Mouse (Mus musculus) T-cell, adult 2 months (primary cell): ENCODE measurements around the gene Cep112.

Experiments used
- DNase-seq: peaks from one replicate; pipeline ENCODE4 v3.0.0; 2022; ENCODE audit warnings: low spot score

The Cep112 gene

DNA sequence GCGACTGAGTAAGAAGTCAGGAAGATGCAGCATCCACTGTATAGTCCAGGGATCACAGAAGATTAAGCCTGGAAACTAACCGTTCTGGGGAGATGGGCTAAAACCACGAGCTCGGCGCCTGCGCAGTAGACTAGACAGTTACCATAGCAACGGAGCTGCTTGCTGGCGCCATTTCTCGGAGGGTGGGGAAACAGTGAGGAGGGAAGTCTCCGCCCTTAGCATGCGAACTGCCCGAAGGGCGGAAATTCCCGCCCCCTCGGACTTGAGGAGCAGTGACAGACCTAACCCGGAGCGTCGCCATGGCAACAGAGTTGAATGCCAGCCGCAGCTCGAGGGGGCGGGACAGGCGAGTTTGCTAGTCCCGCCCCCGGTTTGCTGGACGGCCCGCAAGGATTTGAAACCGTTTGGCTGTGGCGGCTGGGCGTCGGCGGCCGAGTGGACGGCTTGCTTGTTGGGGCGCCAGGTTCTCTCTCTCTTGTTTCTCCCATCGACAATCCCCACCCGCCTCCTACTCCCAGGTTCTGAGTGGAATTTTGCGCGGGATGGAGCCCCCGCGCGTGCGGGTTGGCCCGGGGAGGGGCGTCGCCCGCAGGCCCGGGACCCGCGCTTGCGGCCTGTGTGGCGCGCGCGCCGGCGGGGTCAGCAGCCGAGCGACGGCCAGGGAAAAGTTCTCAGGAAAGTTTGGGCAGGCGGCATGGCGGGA, at the start of gene Cep112:
TSS of gene Cep112 (plus strand) at position 304 of the 703 bp plus-strand sequence.
- DNase-seq, result peak; percentile 88

DNA sequence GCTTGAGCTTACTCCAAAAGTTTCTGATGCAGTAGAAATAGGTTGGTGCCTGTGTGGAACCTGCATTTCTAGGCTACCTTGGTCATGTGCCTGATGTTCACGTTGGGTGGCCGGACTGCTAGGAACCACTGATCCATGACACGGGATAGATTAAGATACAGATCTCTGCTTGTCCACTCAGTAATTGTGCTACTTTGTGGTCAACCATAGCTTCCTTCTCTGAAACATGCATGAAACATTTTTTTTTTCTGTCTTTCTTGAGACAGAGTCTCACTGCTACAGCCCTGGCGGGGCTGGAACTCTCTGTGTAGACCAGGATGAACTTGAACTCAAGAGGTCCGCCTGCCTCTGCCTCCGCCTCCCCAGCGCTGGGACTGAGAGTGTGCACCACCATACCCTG, 48.2 kb upstream of the Cep112 start:
- DNase-seq, result no peak

DNA sequence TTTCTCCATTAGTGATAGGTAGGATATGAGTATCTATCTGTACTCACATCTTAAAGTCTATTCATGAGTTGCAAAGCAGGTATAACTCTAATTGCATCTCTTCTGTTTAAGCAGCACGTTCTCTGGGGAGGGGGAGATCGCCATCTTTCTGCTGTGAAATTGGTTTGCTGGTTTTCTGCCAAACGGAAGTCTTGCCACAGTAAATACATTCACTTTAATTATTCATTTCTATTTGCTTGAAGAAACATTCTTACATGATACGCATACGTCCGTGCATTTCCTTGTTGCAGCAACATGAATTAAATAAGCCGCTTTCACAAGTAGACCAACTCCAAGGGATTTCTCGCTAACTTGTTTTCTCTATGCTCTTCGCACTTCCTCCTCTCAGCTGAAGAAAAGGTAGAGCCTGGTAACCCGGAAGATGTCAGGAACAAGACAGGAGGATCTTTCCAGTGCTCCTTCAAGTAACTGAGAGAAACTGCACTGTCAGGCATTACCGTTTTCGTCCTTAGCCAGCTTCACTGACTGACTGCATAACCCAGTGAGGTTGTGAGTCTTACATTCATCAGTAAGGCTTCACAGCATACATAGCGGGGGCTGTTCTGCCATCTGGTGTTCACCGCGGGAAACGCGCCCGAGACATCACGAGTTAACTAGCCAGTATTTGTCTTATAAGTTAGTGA, 47.2 kb upstream of the Cep112 start:
- DNase-seq, result peak; percentile 70

- DNase-seq, result no peak
These were observed 46.6 kb upstream of the Cep112 start for GRCm38 (mm10) chr11:108378363-108378751.

DNA sequence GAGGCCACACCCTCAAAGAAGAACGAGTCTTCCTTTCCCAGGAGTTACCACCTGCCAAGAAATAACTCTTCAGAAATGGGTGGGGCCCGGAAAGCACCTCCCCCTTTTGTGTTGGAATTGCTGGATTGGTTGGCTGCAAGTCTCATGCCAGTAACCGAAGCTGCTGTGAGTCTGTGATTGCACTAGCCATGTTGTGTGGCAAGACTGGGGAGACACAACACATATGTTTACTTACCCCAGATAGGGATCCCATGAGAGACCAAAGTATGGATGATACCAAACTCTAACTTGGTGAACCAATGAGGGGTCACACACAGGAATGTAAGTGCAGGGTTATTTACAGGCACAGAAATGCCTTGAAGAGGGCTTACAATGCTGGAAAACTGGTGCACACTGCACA, 42.3 kb upstream of the Cep112 start:
- DNase-seq, result no peak

DNA sequence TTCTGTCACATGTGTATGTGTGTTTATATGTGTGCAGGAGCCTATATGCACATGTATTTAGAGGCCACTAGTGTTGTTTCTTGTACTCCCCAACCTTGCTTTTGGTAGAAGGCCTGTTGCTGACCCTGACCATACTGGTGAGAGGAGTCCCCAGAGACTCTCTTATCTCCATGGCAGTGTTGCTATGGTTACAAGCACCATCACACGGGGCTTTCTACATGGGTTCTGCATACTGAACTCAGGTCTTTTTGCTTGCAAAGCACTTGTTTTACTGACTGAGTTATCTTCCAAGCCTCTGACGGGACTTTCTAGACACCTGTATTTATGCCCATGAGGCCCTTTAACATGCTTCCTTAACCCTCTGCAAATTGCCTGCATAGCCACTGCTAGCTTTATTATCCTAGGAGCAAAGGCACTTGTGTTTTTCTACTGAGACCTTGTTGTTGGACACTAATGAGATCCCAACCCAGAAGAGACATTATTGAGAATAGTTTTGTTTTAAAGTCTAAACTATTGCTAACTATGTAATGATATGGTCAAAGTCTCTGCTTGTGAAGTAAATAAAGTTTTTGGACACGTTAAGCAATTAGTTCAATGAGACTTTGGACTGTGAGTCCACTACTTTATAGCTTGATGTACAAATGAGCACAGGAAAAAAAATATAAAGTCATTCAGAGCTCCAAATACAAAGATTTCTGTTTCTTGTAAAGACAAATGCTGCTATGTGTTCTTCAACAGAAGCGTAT, 39.9 kb upstream of the Cep112 start:
- no peak for DNase-seq

DNA sequence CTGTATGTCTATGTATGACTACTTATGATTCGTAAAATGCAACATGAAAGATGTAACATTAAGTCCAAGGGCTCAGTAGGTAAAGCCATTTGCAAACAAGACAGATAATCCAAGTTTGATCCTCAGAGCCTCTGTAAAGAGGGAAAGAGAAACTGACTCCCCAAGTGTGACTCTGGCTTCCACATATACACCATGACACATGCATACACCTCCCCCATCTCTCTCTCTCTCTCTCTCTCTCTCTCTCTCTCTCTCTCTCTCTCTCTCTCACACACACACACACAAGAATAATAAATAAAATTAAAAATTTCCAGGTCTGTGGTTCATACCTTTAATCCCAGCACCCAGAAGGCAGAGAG, 39.3 kb upstream of the Cep112 start:
- DNase-seq, result no peak

DNA sequence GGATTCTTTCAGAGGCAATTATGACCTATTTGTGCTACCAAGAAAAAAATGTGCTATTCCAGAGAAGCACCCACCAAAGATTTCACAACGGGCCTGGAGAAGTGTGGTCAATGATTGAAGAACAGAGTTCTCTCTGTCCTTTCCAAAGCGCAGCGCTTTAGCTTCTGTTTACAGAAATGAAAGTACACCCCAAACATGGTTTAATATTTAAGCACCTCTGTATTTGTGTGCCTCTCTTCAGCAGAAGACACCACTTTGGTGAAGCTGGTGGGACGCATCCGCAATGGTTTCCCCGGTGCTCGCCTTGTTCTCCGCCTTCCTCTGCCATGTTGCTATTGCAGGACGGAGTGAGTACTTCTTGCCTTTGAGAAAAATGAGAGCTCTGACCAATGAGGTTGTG, 29.9 kb upstream of the Cep112 start:
- no peak for DNase-seq

DNA sequence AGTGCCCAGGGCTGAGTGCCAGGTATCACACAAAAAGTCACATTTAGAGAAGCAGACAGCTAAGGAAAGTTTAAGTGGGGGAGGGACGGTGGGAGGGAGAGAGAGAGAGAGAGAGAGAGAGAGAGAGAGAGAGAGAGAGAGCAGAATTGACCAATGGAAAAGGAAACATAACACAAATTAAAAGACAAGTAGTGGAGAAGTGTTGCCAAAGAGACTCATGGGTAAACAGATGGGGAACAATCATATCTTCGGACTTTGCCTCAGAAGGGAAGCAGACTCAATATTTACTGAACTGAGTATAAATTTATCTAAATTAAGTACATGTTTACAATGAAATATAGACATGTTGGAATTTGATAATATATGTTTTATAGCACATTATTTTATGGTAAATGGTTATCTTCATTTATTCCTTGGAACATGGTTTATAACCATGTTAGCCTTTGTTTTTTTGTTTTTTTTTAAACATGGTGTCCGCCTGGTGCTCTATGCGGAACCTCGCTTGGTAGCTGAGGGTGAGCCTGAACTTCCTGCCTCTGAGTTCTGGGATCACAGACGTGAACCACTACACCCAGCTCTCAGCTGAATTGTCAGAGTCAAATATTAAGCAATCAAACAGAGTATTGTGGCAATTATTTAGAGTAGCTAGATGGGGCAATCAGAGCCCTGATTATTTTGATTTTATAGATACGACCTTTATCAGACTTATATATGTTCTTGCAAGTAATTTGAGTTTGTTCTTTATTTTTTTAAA, 28.7 kb upstream of the Cep112 start:
- DNase-seq, result no peak

- DNase-seq, result no peak
These were observed 14.9 kb upstream of the Cep112 start for GRCm38 (mm10) chr11:108409876-108410644.

- DNase-seq, result no peak
These were observed 8.6 kb upstream of the Cep112 start for GRCm38 (mm10) chr11:108416360-108416759.

DNA sequence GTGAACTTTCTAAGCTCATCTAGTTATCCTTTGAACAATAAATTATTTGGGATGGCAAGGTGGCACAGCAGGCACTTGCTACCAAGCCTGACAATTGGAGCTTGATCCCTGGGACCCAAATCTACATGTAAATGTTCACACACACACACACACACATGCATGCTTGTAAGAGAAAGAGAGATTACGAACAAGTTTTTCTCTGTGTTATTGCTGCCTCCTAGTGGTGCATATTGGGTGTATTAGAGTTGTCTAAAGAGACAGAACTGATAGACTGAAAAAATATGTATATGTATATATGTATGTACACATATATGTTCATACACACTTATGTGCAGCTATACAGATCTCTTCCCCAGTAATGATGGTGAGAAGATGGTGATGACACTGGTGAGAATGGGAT, 6.5 kb upstream of the Cep112 start:
- DNase-seq, result no peak

DNA sequence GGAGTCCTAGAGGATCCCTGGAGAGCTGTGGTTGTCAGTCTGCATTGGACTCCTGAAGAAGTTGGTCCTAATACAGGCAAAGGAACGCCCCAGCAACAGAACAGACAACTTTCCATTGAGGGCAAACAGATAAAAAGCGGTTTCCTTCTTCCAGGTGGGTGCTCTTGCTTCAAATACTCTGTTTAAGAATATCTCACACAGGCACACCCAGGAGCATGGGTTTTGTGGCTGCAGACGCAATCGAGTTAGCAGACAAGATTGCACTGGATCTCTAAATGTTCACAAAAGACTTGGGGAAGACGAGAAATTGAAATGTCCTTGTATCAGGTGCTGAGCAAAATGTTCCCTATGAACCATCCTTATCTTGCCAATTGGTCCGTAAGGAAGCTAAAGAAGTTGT, 5.8 kb upstream of the Cep112 start:
- no peak for DNase-seq

DNA sequence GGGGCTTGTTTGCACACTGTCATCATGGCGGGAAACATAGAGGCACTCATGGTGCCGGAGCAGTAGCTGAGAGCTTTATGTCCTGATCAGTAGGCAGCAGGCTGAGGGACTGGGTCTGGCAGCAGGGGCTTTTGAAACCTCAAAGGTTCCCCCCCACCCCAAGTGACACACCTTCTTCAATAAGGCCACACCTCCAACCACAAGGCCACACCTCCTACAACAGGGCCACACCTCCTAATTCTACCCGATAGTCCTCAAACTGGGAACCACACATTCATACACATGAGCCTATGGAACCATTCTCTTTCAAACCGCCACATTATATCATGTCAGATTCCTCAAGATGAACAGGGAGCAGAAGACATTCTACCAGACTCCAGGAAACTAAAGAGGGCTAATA, 4.2 kb upstream of the Cep112 start:
- DNase-seq, result no peak

- no peak for DNase-seq
These were observed 1.8 kb upstream of the Cep112 start for GRCm38 (mm10) chr11:108423221-108423620.

DNA sequence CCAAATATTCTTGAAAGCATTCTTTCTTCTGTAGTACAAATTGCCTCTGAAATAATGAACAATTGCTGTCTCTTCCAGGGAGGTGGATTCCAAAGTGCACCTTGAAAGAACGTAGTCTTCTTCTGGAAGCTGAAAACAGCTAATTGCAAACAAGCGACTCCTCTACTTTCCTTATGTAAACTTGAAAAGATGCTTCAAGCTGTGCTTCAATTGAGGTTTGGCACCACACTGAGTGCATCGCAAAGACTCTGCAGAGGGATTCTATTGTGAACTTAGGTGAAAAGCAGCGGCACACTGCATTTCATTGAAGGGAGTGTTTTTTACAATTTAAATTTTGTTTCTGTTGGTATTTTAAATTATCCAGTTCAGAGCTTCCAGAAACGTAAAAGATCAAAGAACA, 881 bp upstream of the Cep112 start:
- DNase-seq, result no peak

DNA sequence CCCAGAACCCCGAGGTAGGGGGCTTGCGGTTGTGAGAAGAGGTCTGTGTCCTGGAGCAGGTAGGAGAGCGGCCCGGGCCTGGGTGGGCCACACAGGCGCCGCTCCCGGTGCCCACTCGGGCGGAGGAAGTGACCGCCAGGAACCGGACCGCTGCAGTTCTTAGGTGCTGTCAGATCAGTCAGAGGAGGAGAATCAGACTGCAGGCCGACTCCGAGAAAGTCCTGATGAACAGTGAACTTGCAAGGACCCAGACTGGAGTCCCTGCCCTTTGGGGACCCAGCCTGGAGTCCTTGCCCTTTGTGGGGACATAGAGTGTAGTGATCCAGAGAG, 565 bp downstream of the Cep112 start:
- no peak for DNase-seq

DNA sequence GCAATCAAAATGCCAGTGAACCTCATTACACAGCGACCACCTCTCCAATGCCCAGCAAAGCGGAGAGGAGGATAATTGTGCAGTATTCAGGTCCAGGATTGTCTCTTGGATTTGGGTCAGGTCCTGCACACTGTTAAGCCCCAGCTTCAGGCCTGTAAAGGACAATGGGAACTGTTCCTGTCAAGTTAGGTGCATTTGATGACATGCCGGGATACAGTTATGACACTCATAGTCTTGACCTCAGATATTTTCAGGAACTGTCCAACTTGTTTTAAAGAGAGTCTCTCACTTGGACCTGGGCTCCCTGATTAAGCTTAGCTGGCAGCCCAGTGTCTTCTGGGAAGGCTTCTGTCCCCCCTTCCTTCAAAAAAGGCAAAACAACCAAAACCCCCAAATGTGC, 1.1 kb downstream of the Cep112 start:
- DNase-seq, result no peak

DNA sequence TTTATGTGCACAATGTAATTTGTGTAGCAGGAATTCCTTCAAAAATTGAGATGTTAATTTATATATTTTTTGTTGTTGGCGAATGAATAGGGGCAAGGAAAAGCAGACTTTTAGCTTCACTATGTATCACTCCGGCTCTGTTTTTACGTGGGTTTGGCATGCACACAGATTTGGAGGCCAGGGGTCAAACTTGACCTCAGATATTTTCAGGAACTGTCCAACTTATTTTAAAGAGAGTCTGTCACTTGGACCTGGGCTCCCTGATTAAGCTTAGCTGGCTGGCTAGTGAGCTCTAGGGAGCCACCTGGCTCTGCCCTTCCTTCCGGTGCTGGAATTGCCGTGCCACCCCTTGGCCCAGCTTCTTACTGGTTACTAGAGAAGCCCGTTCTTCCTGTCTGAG, 2.2 kb downstream of the Cep112 start:
- DNase-seq, result no peak

DNA sequence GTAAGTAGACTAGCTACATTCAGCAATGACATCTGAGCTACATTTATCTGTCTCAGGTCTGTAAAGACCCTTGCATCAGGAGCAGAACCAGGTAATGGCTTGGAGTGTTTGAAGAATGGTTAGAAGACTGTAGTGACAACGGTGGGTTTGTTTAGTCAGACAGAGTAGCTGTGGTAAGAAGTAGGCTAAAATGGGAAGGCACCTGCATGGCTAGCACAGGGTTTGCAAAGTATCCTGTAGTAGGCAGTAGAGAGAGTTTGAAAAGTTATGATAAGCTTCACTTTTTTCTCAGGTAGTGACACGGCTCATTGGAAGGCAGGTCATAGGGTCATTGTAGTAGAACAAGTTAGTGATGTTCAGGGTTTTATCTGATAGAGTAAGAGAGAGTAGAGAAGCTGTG, 4.1 kb downstream of the Cep112 start:
- no peak for DNase-seq

- DNase-seq, result no peak
These were observed 19.0 kb downstream of the Cep112 start for GRCm38 (mm10) chr11:108443893-108444563.
